ENCODE assay signal across 19 mouse cellular contexts in genomic region chr13:91476596-91477100, GRCm38 (mm10). TPM values are rescaled to one million over a fixed set of nuclear protein-coding genes. Genes with fewer than 3 reads are reported as not detected.
DNase-seq lines count a peak whose midpoint lies in the region; ATAC-seq lines count a peak whose summit lies in the region.
"Had no signal": no experiment of that assay in that cellular context is flagged by ENCODE, and none has a peak within 500 bp of the region (broad histone marks: within the 10 kb centered on the region; RNA-seq: fewer than 3 reads in every experiment).

No protein-coding gene starts in this region.

- H3K9me3 ChIP-seq in kidney, embryonic 15.5 days (replicated peaks), result no peaks in the 10 kb centered on the region
- H3K9me3 ChIP-seq in liver, embryonic 12.5 days (replicated peaks), result 0 out of 2 replicates have a peak, but pooled peaks cover 3% of the 10 kb centered on the region
- H3K9me3 ChIP-seq in liver, embryonic 11.5 days (ENCODE audit: control insufficient read depth, low read length), result no peaks in the 10 kb centered on the region
- H3K9me3 ChIP-seq in hindbrain, embryonic 14.5 days (ENCODE audit: control insufficient read depth, low read length), result no peaks in the 10 kb centered on the region
- H3K9me3 ChIP-seq: embryonic facial prominence, embryonic 10.5 days; forebrain, embryonic 13.5 days had no signal

- 94% methylated on average over 1 of the region's 1 CpGs for WGBS in kidney, embryonic 15.5 days
- WGBS in liver, embryonic 12.5 days (ENCODE audit: insufficient replicate concordance), result 85% methylated on average over 1 of the region's 1 CpGs
- 85% methylated on average over 1 of the region's 1 CpGs for WGBS in liver, embryonic 11.5 days
- WGBS in hindbrain, embryonic 14.5 days, result 97% methylated on average over 1 of the region's 1 CpGs

- no peaks in the 10 kb centered on the region for H3K36me3 ChIP-seq in kidney, embryonic 15.5 days
- H3K36me3 ChIP-seq in liver, embryonic 12.5 days, result peaks cover 10% of the 10 kb centered on the region; the same call in 1 of the 2 replicates
- H3K36me3 ChIP-seq in liver, embryonic 11.5 days (ENCODE audit: control insufficient read depth, insufficient read depth, low read length), result 0 out of 2 replicates have a peak, but pooled peaks cover 3% of the 10 kb centered on the region
- H3K36me3 ChIP-seq in hindbrain, embryonic 14.5 days (replicated peaks; ENCODE audit: control insufficient read depth, insufficient read depth), result no peaks in the 10 kb centered on the region

- no peak overlapping the region for H3K27ac ChIP-seq in kidney, embryonic 15.5 days
- 0 out of 2 replicates have a peak overlapping the region, but pooled peaks have one; percentile 25 for H3K27ac ChIP-seq in liver, embryonic 12.5 days
- H3K27ac ChIP-seq in liver, embryonic 11.5 days (ENCODE audit: low read depth, low read length), result no peak overlapping the region
- no peak overlapping the region for H3K27ac ChIP-seq in hindbrain, embryonic 14.5 days
- H3K27ac ChIP-seq: embryonic facial prominence, embryonic 10.5 days; forebrain, embryonic 13.5 days had no signal

- 0 out of 2 replicates have a peak, but pooled peaks cover 3% of the 10 kb centered on the region for H3K4me1 ChIP-seq in kidney, embryonic 15.5 days
- H3K4me1 ChIP-seq in liver, embryonic 12.5 days, result peaks cover 61% of the 10 kb centered on the region
- peaks cover 30% of the 10 kb centered on the region for H3K4me1 ChIP-seq in liver, embryonic 11.5 days (replicated peaks; ENCODE audit: control insufficient read depth, insufficient read depth, low read length)
- H3K4me1 ChIP-seq in hindbrain, embryonic 14.5 days (replicated peaks; ENCODE audit: control insufficient read depth, insufficient read depth, low read length), result peaks cover 11% of the 10 kb centered on the region

- no peak for ATAC-seq in kidney, embryonic 15.5 days (replicated peaks; ENCODE audit: low FRiP score)
- no peak for ATAC-seq in liver, embryonic 12.5 days
- no peak for ATAC-seq in liver, embryonic 11.5 days (replicated peaks; ENCODE audit: low FRiP score)
- ATAC-seq in common myeloid progenitor, adult 5-6 weeks (replicated peaks; ENCODE audit: low read depth, poor library complexity, severe bottlenecking), result peak; percentile 33
- peak; percentile 54 for ATAC-seq in megakaryocyte-erythroid progenitor cell, adult 5-6 weeks (replicated peaks; ENCODE audit: low FRiP score, low TSS enrichment, poor library complexity, severe bottlenecking)
- ATAC-seq in hindbrain, embryonic 14.5 days (ENCODE audit: low FRiP score), result no peak
- ATAC-seq: forebrain, embryonic 13.5 days; forebrain, postnatal 0 days; hindbrain, embryonic 16.5 days had no signal

- no peak overlapping the region for H3K4me3 ChIP-seq in kidney, embryonic 15.5 days (replicated peaks)
- no peak overlapping the region for H3K4me3 ChIP-seq in liver, embryonic 12.5 days
- H3K4me3 ChIP-seq in liver, embryonic 11.5 days (ENCODE audit: low read depth, low read length), result no peak overlapping the region
- no peak overlapping the region for H3K4me3 ChIP-seq in hindbrain, embryonic 14.5 days (replicated peaks; ENCODE audit: low read length)
- H3K4me3 ChIP-seq: embryonic facial prominence, embryonic 10.5 days; forebrain, embryonic 13.5 days; heart, embryonic 12.5 days had no signal

- H3K4me2 ChIP-seq in kidney, embryonic 15.5 days, result no peak overlapping the region
- no peak overlapping the region for H3K4me2 ChIP-seq in liver, embryonic 12.5 days
- H3K4me2 ChIP-seq in liver, embryonic 11.5 days, result no peak overlapping the region
- no peak overlapping the region for H3K4me2 ChIP-seq in hindbrain, embryonic 14.5 days (replicated peaks)
- H3K4me2 ChIP-seq: forebrain, embryonic 13.5 days; heart, embryonic 12.5 days had no signal

- H3K27me3 ChIP-seq in kidney, embryonic 15.5 days, result no peaks in the 10 kb centered on the region
- H3K27me3 ChIP-seq in liver, embryonic 12.5 days (replicated peaks), result no peaks in the 10 kb centered on the region
- no peaks in the 10 kb centered on the region for H3K27me3 ChIP-seq in liver, embryonic 11.5 days (replicated peaks; ENCODE audit: control insufficient read depth, insufficient read depth, low read length)
- no peaks in the 10 kb centered on the region for H3K27me3 ChIP-seq in hindbrain, embryonic 14.5 days (ENCODE audit: control insufficient read depth, insufficient read depth, low read length)
- H3K27me3 ChIP-seq: forebrain, embryonic 13.5 days; heart, embryonic 12.5 days had no signal

- peak; percentile 21 to 26 for DNase-seq in kidney, adult 8-10 months
- no peak for DNase-seq in liver, embryonic 11.5 days (ENCODE audit: low spot score)
- DNase-seq in gastrocnemius, adult 8-10 months (ENCODE audit: low spot score in 2 of 2), result no peak
- DNase-seq in hindbrain, embryonic 14.5 days (ENCODE audit: low spot score), result no peak
- DNase-seq: adrenal gland, postnatal 10 days; cerebellum, adult 11-12 months; cerebellum, adult 9-11 months; cerebellum, postnatal 36 days; forebrain, postnatal 0 days; gastrocnemius, postnatal 25 days; heart, postnatal 36 days had no signal

- H3K9ac ChIP-seq in kidney, embryonic 15.5 days, result no peak overlapping the region
- no peak overlapping the region for H3K9ac ChIP-seq in liver, embryonic 12.5 days
- H3K9ac ChIP-seq in liver, embryonic 11.5 days (ENCODE audit: low read depth, low read length), result no peak overlapping the region
- H3K9ac ChIP-seq in hindbrain, embryonic 14.5 days, result no peak overlapping the region
- H3K9ac ChIP-seq: forebrain, embryonic 13.5 days; forebrain, postnatal 0 days; heart, embryonic 12.5 days had no signal

RNA-seq across cellular contexts. Expression of gene Ssbp2, which starts 16.6 kb away (rescaled TPM):
- 123 and 125 TPM in 2 replicates for polyA plus RNA-seq in kidney, embryonic 15.5 days (2015; fragmentation: Nextera tagmentation; extraction: Ambion mirVana)
- polyA plus RNA-seq in liver, embryonic 12.5 days (2016; fragmentation: Nextera tagmentation; extraction: Ambion mirVana), result 70.2 and 74.5 TPM in 2 replicates
- polyA plus RNA-seq in liver, embryonic 11.5 days (2014; fragmentation: Nextera tagmentation; extraction: Ambion mirVana), result 110 and 113 TPM in 2 replicates
- total RNA-seq in common myeloid progenitor, adult 5-6 weeks (2017), result 75.2 and 80.6 TPM in 2 replicates
- total RNA-seq in megakaryocyte-erythroid progenitor cell, adult 5-6 weeks (2014; fragmentation: Nextera tagmentation), result 92.6 and 94.0 TPM in 2 replicates
- 42.8 and 75.8 TPM in 2 replicates for total RNA-seq in megakaryocyte-erythroid progenitor cell, adult 5-6 weeks (2017)
- total RNA-seq in gastrocnemius, adult 8-10 months (2022), result 10 to 100 TPM; 15.5 to 21.7 (median 17.8) TPM
- 204 and 220 TPM in 2 replicates for polyA plus RNA-seq in hindbrain, embryonic 14.5 days (2014; fragmentation: Nextera tagmentation; extraction: Ambion mirVana)

Comparison
In these comparisons a context has a peak if more than half of its experiments do, and no peak if none do; other contexts are left out.
1. DNase-seq: peak in kidney, adult 8-10 months (2 of 2); none in liver, embryonic 11.5 days (single experiment), gastrocnemius, adult 8-10 months (0 of 2) and hindbrain, embryonic 14.5 days (single experiment).
2. ATAC-seq: peak in common myeloid progenitor, adult 5-6 weeks (single experiment) and megakaryocyte-erythroid progenitor cell, adult 5-6 weeks (single experiment); none in kidney, embryonic 15.5 days (single experiment), liver, embryonic 12.5 days (single experiment), liver, embryonic 11.5 days (single experiment) and hindbrain, embryonic 14.5 days (single experiment).